Mouse (Mus musculus) forebrain, postnatal 0 days (tissue): Measurements from ENCODE around the gene Spast. TPM values are rescaled to one million over a fixed set of nuclear protein-coding genes. Genes with fewer than 3 reads are reported as not detected.

Source experiments
- ATAC-seq: fragments of 200-750 bp; cut with Nextera tagmentation; 2 replicates; pipeline ENCODE4 v1.8.0; 2017; ENCODE audit warnings: mild to moderate bottlenecking, moderate library complexity
- DNase-seq: peaks from one replicate; pipeline ENCODE4 v3.0.0-alpha.2; 2015
- H3K27ac ChIP-seq: fragments of 300-500 bp; sonication (generic); 2 replicates; pipeline ENCODE4 v1.5.1; 2014; ENCODE audit warnings: low read depth, mild to moderate bottlenecking, antibody characterized with exemption, low read length, moderate library complexity, mixed read lengths
- H3K27me3 ChIP-seq: fragments of 300-500 bp; sonication (generic); 2 replicates; pipeline ENCODE4 v1.6.1; 2014; ENCODE audit warnings: mild to moderate bottlenecking, low read length, mixed read lengths; ENCODE audit not compliant: insufficient read depth
- H3K36me3 ChIP-seq: fragments of 300-500 bp; sonication (generic); 2 replicates; pipeline ENCODE4 v1.6.1; 2014; ENCODE audit warnings: mild to moderate bottlenecking, moderate library complexity; ENCODE audit not compliant: insufficient read depth
- H3K4me1 ChIP-seq: fragments of 300-500 bp; sonication (generic); 2 replicates; pipeline ENCODE4 v1.6.1; 2014; ENCODE audit warnings: antibody characterized with exemption; ENCODE audit not compliant: insufficient read depth
- H3K4me2 ChIP-seq: fragments of 300-500 bp; sonication (generic); 2 replicates; pipeline ENCODE4 v1.6.1; 2014; ENCODE audit warnings: low read depth, mild to moderate bottlenecking, moderate library complexity
- H3K4me3 ChIP-seq: fragments of 300-500 bp; sonication (generic); 2 replicates; pipeline ENCODE4 v1.5.1; 2014; ENCODE audit warnings: low read depth, low read length, mixed read lengths
- H3K9ac ChIP-seq: fragments of 300-500 bp; sonication (generic); 2 replicates; pipeline ENCODE4 v1.6.1; 2014; ENCODE audit warnings: mild to moderate bottlenecking
- H3K9me3 ChIP-seq: fragments of 300-500 bp; sonication (generic); 2 replicates; pipeline ENCODE4 v1.6.1; 2016; ENCODE audit warnings: low read length
- CTCF ChIP-seq: sonication (generic); IDR thresholded peaks from 2 replicates; pipeline ENCODE4 v1.5.1; 2016; ENCODE audit warnings: antibody characterized with exemption, control low read depth, low read depth
- WGBS: fragments of 180-500 bp; shearing (Covaris S2); extraction: QIAGEN DNeasy Blood & Tissue Kit; methylation state at CpG from one replicate; pipeline ENCODE4 v1.1.7; 2014; 5-methylcytosine and 5-hydroxymethylcytosine counted together
- polyA plus RNA-seq: library from polyadenylated mRNA; unstranded; fragments of >200 nt; fragmentation: Nextera tagmentation; extraction: Ambion mirVana; gene quantifications from 2 replicates; pipeline ENCODE4 v1.2.1, GENCODE M21; 2015
- total RNA-seq: library from RNA; depleted of rRNA; stranded (reverse); fragments of >200 nt; gene quantifications from 2 replicates; pipeline ENCODE4 v1.2.3, GENCODE M21; 2014; rRNA removed

Gene Spast
- 156 and 181 TPM in 2 replicates for total RNA-seq
- 19.7 and 23.2 TPM in 2 replicates for polyA plus RNA-seq

GRCm38 (mm10) chr17:74338937-74339804 is at the start of gene Spast:
Gene Spast (plus strand): TSS chr17:74338987.
- WGBS, result under 1% methylated on average over 53 of the region's 90 CpGs

GRCm38 (mm10) chr17:74290198-74290597 is 48.6 kb upstream of the Spast start:
- Histone ChIP-seq H3K36me3 (no peaks in the 10 kb centered on the region), H3K4me2 (no peak overlapping the region), H3K9me3 (no peaks in the 10 kb centered on the region), H3K9ac (no peak overlapping the region), H3K27ac (no peak overlapping the region), H3K4me3 (no peak overlapping the region), H3K4me1 (0 out of 2 replicates have a peak, but pooled peaks cover 3% of the 10 kb centered on the region), H3K27me3 (no peaks in the 10 kb centered on the region)
- ATAC-seq (no peak), DNase-seq (no peak)
- TF ChIP-seq CTCF, result no peak
- 77% methylated on average over 3 of the region's 3 CpGs for WGBS

More at GRCm38 (mm10) chr17:74338937-74339804, at the start of gene Spast:
- Histone ChIP-seq H3K4me3 (peak within 1 kb of the TSS; percentile 98), H3K27me3 (no peaks in the 10 kb centered on the region), H3K4me1 (peaks cover 21% of the 10 kb centered on the region), H3K4me2 (peak within 1 kb of the TSS; percentile 69), H3K9me3 (no peaks in the 10 kb centered on the region), H3K27ac (peak within 1 kb of the TSS; percentile 98), H3K36me3 (no peaks in the 10 kb centered on the region), H3K9ac (peak within 1 kb of the TSS; percentile 96)
- DNase-seq (peak; percentile 62), ATAC-seq (peak; percentile 67)
- TF ChIP-seq CTCF, result no peak

- Histone ChIP-seq H3K4me1 (0 out of 2 replicates have a peak, but pooled peaks cover 3% of the 10 kb centered on the region), H3K4me3 (no peak overlapping the region), H3K4me2 (no peak overlapping the region), H3K9me3 (no peaks in the 10 kb centered on the region), H3K9ac (no peak overlapping the region), H3K27me3 (no peaks in the 10 kb centered on the region), H3K36me3 (no peaks in the 10 kb centered on the region), H3K27ac (no peak overlapping the region)
- no peak for TF ChIP-seq CTCF
- DNase-seq (no peak), ATAC-seq (no peak)
Observed at GRCm38 (mm10) chr17:74290869-74291268, 47.9 kb upstream of the Spast start.

DNA sequence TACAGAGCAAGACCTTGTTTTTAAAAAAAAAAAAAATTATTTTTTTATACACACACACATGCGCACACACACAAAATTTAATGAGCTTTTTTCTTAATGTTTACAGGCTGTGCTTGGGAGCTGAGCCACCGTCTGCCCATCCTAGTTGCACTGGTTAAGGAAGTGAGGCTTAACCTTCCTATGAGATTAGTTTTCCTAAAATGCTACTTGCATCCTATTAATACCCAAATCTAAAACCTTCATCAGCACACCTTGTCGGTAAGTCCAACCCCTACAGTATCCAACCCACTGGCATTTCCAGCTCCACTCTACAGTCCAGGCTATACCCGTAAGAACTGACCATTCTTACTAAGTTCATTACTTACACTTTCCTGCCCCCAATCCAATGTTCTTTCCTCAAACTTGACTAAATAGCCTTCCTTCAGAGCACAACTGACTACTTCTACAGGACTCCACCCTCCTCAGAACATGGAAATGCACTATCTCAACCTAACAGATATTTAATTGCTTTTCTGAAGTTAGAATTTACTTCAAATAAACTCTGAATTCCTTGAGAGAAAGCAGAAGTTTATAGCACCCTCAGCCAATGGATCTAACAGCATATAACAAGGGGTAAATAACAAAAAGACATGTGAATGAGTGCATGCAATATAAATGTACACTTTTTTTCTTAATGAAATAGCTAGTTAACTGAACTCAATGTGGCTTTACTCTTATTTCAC is 47.0 kb upstream of the Spast start:
- 80% methylated on average over 4 of the region's 4 CpGs for WGBS
- TF ChIP-seq CTCF, result no peak
- no peak overlapping the region for H3K27ac ChIP-seq
- no peaks in the 10 kb centered on the region for H3K36me3 ChIP-seq
- 0 out of 2 replicates have a peak, but pooled peaks cover 3% of the 10 kb centered on the region for H3K4me1 ChIP-seq
- ATAC-seq, result no peak
- H3K4me2 ChIP-seq, result no peak overlapping the region
- no peaks in the 10 kb centered on the region for H3K27me3 ChIP-seq
- no peak for DNase-seq
- H3K4me3 ChIP-seq, result no peak overlapping the region
- no peaks in the 10 kb centered on the region for H3K9me3 ChIP-seq
- no peak overlapping the region for H3K9ac ChIP-seq

DNA sequence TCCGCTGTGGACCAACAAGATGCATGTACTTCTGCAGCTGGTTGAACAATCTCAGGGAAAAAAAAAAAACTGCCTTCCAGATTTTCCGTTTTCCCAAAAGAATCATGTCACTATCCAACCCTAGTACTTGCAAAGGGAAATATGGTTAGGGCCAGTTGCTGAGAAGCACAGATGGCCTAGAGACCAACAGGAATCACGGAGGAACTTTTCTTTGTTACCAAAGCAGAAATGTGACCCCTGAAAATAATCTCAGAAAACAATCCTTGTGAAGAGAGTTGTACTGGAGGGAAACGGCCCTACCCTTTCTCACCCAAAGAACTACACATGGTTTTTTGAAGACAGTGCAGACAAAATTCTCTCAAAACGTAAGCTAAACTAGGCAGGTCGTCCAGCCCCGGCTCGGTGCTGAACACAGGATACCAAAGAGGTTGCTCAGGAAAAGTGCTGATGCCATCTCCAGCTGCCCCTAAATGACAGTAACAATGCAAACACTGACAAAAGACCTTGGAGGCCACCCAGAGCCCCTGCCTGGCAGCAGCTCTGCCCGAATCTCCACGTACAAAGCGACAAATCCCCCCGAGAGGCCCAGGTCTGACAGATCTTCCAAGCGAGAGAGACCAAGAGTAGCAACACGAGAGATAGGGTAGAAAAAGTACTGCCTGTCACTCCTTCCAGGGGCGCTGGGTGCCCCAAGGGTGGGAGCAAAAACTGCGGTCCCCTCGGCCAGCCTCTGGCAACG is 44.9 kb upstream of the Spast start:
- Histone ChIP-seq H3K36me3 (0 out of 2 replicates have a peak, but pooled peaks cover 4% of the 10 kb centered on the region), H3K27me3 (no peaks in the 10 kb centered on the region), H3K4me3 (peak overlapping the region; percentile 91), H3K4me2 (peak overlapping the region; percentile 61), H3K4me1 (0 out of 2 replicates have a peak, but pooled peaks cover 3% of the 10 kb centered on the region), H3K27ac (peak overlapping the region; percentile 94), H3K9ac (peak overlapping the region; percentile 92), H3K9me3 (no peaks in the 10 kb centered on the region)
- DNase-seq, result peak; percentile 50
- no peak for TF ChIP-seq CTCF
- no peak for ATAC-seq
- 1% methylated on average over 18 of the region's 18 CpGs for WGBS

DNA sequence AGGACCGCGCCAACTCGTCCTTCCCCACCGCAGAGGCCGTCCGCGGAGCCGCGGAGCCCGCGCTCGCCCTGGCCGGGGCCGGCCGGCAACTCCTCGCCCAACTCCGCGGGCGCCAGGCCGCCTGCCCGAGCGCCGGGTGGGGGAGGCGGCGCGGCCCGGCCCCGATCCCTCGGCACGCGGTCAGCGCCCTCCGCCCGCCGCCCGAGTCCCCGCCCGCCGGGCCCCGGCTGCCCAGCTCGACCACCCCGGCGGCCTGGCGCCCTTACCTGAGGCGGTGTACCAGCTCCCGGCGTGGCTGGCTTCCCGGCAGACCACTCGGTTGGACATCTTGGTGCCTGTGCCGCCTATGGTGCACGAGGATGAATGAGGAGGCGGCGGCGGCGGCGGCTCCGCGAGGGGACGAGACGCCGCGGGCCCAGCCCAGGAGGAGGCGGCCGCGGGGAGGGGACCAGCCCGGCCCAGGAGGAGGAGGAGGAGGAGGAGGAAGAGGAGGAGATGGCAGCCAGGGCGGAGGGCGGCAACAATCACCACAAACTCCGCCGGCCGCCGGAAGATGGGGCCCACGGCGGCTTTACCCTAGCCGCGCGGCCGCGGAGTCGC is 44.3 kb upstream of the Spast start:
- peak overlapping the region; percentile 61 for H3K4me2 ChIP-seq
- H3K9me3 ChIP-seq, result no peaks in the 10 kb centered on the region
- DNase-seq (peak; percentile 73), ATAC-seq (peak; percentile 62)
- peak; percentile 18; the same call in 1 of the 2 replicates for TF ChIP-seq CTCF
- WGBS, result under 1% methylated on average over 51 of the region's 80 CpGs
- peak overlapping the region; percentile 91 for H3K4me3 ChIP-seq
- H3K4me1 ChIP-seq, result 0 out of 2 replicates have a peak, but pooled peaks cover 3% of the 10 kb centered on the region
- no peaks in the 10 kb centered on the region for H3K27me3 ChIP-seq
- 0 out of 2 replicates have a peak, but pooled peaks cover 6% of the 10 kb centered on the region for H3K36me3 ChIP-seq
- H3K27ac ChIP-seq, result peak overlapping the region; percentile 94
- H3K9ac ChIP-seq, result peak overlapping the region; percentile 92
